Mouse (Mus musculus): ENCODE results near the gene Atrn.
"Not testable (repeated sequence)": the region's sequence is repeated elsewhere in the genome, so short reads cannot be mapped to it uniquely, and the experiment has no call there.

The Atrn gene

DNA sequence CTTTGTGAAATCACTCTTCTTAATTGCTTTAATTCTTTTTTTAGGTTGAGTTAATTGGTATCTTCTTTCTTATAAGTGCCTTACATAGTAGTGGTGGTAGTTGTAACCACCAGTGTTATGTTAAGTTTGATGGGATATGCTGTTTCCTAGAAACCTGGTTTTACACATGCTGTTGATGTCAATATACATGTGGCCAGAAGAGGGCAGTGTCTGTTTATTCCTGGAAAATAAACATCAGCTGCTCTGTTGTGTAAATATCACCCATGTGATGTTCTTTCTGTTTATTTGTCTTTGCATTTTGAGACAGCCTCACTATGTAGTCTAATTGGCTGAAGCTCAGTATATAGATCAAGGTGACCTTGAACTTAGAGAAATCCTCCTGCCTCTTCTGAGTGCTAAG, 55.6 kb downstream of the Atrn start:
- no peak for DNase-seq (ENCODE audit: low spot score in 2 of 2)

DNA sequence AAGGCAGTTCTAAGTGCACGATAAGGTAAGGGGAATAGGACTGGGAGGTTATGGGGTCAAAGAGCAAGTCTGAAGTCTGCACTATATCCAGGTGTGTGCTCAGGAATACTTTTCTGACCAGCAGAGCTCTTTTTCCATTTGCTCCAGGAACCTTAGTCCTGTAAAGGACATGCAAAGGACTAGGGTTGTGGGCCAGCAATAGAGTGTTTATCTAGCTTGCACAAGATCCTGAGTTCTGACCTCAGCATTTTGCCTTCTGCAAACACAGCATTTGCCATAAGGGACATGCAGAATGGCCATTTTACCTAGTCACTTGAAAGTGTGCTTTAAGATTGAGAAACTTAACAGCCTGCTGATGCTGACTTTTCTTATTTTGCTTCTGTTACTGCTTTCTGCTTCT, 58.7 kb downstream of the Atrn start:
- DNase-seq (ENCODE audit: low spot score in 2 of 2) = no peak

DNA sequence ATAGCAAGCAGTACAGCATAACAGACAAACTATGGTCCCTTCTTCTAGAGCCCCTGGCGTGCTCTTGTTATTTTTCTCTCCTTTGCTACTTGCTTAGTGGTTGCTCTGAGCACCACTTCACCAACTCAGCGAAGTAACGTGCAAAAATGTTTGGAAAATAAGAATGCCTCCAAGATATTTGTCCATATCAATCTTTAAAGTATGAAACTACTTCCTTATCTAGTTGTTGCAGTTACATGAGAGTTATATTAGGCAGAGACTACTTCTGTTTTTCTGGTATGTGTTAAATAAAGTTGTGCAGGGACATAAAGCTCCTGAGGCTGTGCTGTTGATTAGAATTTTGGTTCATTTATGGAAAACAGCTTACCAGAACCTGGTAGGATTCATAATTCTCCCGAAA, 64.7 kb downstream of the Atrn start:
- no peak for DNase-seq (ENCODE audit: low spot score in 2 of 2)

DNA sequence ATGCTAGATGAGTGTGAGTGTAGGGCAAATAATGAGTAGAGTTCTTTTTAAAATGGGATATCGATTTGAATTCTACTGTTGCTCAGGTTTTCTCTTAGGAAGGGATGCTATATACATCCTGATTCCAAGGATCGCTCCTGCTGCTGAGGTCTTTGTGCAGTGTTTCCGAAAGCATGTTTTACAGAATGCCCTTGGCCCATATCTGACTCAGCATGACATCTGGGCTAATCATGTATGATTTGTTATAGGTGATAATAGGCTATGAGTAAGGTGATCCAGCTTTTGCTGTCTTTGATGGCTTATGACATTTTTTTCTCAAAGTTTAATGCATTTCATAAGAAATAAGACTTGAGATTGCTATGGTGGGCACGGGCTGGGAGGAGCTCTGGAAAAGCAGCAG, 66.1 kb downstream of the Atrn start:
- DNase-seq (ENCODE audit: low spot score in 2 of 2) = no peak

DNA sequence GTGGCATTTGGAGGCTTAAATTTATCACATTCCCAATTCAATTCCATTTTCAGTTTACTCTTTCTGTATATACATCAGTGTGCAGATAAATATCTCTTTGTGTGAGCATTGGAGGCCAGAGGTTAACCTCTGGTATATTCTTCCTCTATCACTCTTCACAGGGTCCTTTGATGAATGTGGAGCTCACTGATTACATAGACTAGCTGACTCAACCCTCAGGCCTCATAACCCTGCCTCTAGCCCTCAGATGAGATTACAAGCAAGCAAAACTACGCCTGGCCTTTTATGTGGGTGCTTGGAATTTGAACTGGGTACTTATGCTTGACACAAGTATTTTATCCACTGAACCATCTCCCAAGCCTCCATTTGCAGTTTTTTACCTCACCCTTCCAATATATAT, 68.6 kb downstream of the Atrn start:
- no peak for DNase-seq (ENCODE audit: low spot score in 2 of 2)

DNA sequence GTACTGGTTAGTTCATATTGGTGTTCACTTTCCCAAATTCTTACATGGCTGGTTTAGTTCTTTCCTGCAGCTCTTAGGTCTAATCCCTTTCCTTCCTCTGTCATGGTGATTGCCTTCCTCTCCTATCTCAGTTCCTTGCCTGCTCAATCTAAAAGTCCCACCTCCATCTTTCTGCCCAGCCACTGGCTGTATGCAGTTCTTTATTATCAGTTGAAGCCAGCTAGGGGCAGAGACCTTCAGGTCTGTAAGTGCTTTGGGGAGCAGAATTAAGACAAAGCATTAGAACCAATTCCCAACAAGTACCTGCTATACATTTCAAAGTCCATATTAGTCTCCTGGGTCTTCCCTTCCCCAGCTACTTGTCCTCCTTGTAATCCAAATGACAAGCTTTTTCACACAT, 71.3 kb downstream of the Atrn start:
- no peak for DNase-seq (ENCODE audit: low spot score in 2 of 2)

DNA sequence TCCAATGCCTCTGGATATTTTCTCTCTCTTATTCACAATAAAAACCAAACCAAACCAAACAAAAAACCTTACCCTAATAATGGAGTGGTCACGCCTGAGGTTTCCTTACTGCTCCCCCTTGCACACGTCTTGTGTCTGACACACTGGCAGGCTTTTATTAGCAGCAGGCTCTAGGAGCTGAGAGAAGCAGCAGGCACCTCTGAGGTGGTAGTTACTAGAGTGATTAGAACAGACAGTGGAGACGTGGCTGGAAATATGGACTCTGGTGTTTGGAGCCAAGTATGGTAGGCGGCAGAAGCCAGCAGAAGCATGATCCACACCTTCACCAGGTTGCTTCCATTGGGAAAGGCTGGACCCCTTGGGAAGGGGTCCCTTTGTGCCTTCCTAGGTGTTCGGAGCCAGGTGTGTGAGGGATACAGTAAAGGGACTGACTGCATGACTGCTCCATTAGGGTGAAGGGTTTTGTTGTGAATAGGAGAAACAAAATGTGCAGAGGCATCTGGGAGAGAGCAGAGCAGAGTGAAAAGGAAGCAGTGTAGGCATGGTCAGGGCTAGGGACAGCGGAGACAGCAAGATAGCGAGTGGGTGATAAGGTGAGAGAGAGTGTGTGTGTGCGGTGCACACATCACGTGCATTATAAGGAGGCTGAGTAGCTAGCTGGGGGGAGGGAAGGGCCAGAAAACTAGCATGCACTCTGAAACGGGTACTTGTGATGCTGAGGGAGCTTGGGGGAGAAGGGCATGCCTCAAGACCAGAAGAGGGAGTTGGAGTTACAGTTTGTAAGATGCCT, 72.0 kb downstream of the Atrn start:
- no peak for DNase-seq (ENCODE audit: low spot score in 2 of 2)

DNA sequence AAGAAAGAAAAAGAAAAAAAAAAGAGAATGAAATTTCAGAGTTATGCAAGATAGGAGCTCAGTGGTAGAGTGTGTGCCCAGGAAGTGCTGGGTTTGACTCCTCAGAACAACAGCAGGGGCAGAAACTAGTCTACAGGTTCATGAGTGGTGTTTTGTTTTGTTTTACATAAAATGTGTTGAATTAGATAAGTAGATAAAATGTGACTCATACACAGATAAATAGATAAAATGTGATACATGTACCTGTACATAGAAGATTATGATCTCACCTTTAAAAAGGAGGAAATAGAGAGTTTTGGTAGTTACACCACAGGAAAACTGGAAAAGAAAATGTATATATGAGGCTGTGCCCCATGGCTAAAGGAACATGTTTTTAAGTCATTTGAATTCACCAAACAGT, 72.8 kb downstream of the Atrn start:
- DNase-seq (ENCODE audit: low spot score in 2 of 2) = no peak

DNA sequence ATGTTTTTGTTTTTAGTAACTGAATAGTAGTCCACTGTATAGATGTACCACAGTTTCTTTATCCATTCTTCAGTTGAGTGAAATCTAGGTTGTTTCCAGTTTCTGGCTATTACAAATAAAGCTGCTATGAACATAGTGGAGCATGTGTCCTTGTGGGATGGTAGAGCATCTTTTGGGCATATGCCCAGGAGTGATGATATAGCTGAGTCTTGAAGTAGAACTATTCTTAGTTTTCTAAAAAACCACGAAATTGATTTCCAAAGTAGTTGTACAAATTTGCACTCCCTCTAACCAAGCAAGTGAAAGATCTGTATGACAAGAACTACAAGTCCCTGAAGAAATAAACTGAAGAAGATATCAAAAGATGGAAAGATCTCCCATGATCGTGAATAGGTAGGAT, 86.5 kb downstream of the Atrn start:
- no peak for DNase-seq (ENCODE audit: low spot score in 2 of 2)

DNA sequence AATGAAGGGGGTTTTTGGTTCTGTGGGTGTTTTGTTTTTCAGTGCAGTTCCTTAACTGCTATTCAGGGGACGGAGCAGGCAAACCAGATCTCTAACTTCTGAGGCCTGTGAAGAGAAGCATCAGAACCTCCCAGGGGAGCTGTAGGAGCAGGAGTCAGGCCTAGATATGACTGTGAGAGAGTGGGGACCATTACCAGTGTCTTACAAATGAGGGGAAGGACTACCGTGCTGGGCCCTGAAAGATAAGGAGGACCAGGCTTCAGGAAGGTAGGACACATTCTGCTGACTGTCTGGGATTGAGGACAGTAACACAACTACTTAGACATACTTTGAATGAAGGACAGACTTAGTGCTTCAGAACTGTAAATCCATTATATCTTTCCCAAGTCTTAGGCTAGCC, 102.8 kb downstream of the Atrn start:
- DNase-seq (ENCODE audit: low spot score in 2 of 2) = no peak

DNA sequence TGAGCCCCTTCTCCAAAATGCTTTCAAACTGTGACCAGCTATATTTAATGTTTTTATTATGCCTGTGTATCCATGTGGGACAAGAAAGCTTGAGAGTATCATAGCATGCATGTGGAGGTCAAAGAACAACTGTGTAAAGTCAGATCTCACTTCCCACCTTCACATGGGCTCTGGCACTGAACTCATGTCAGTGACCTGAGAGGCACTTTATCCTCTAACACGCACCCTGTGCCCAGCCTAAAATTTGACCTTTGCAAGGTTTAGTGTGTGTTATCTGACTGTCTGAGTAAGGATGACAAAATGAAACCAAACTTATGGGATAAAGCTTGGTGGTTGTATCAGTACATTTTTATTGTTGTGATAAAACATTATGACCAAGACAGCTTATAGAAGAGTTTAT, 104.3 kb downstream of the Atrn start:
- no peak for DNase-seq (ENCODE audit: low spot score in 2 of 2)

DNA sequence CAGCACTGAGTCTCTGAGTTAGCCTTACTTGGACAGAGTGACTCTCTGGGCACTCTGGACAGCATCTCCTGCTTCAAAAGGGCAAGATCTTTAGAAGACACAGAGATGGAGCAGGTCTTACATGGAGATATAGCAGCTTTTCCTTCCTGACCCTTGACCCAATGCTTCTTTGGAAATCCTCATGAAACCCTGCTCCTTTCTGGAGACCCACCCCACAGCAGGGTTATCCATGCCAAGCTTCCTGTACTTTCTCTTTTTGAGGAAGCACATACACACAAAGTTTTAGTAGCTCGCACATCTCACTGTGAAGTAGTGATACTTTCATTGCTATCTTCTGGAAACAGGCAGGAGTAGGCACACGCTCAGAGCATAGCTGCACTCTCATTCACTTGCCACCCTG, 118.9 kb downstream of the Atrn start:
- DNase-seq (ENCODE audit: low spot score in 2 of 2) = no peak

DNA sequence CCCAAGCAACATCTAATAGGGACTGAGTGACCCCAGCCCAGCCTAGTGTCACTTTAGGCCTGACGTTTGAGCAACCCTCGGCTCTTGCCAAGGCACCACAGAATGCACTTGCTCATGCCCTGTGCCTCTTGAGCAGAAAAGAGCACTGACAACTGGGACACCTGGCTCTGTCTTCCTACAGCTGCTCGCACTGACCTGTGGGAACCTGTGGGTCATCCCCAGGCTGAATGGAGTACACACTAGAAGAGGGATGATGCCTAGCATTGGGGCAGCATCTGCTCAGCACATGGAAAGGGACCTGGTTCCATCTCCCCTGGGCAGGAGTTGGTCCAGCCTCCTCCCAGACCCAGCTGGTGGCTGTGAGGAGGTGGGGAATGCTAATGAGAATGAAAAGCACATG, 120.6 kb downstream of the Atrn start:
- DNase-seq (ENCODE audit: low spot score in 2 of 2) = no peak

DNA sequence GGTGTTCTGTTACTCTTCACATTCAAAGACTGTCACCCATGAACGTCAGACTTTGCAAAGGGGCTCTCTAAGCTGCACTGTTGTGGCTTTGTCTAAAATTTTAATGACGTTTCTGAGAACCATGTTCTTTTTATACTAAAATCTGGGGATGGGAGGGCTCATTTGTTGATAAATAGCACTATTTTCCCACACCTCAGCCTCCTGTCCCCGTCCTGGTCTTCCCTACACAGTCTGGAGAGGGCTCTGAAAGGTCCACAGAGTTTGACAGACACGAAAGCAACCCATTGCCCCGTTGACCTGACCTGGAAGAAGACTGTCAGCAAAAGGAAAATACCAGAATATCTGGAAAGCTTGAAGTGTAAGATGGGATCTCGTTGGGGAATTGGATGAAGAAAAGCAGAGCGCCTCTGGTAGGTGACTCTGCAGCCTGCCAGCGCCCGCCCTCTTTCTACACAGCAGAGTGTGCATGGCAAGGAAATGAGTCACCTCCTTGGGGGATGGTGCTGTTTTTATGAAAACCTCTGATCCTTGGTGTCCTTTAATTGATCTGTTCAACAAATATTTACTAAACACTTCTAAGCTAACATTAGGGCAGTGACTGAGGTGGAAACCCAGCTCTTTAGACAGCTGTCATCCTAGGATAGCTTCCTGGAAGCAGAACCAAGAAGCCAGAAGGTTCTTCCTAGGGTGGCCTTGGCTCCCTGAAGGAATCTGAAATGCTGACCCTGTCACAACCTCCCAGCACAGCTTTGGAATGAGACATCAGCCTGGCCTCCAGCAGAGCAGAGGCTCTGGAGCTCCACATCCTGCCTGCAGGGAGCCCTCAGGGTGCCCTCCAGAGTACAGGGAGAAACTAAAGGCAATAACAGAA, 123.0 kb downstream of the Atrn start:
- peak in 1 of 2 experiments; percentile 42 for DNase-seq (ENCODE audit: low spot score in 2 of 2)

DNA sequence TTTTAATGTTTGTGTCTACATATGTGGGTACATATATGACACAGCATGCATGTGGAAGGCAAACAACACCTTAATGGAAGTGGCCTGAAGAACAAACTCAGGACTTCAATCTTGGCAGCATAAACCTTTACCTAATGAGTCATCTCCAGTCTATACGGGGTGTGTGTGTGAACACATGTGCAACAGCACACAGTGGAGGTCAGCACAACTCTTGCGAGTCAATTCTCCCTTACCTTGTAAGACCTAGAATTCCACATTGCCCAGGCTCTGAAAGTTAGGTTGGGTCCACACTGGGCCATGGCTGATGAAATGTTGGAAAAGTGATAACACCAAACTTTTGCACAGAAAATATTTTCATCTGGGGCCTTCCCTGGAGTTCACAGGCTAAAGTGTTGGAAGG, 124.3 kb downstream of the Atrn start:
- DNase-seq (ENCODE audit: low spot score in 2 of 2) = no peak

DNA sequence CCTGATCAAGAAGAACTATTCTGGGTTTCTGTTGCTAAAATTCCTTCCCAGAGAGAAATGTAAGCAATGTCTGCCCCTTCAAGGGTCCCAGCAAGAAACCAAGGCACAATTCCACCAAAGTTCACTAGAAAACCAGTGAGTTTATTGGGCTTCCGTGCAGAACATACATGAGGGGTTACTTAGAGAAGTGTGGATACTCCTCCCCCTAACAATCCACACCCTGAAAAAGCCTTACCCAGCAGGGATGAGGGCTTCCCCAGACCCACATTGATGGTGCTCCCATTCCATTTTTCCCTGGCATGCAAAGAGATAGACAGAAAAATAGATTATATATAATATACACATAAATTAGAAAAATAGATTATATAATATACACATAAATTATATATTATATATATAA, 124.7 kb downstream of the Atrn start:
- no peak for DNase-seq (ENCODE audit: low spot score in 2 of 2)

DNA sequence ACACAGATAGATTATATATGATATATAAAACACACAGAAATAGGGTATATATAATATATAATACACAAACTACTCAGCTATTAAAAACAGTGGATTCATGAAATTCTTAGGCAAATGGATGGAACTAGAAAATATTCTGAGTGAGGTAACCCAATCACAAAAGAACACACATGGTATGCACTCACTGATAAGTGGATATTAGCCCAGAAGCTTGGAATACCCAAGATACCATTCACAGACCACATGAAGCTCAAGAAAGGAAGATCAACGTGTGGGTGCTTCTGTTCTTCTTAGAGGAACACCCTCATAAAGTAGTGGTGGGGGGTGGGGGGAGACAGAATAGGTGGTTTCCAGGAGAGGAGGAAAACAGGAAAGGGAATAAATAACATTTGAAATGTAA, 125.1 kb downstream of the Atrn start:
- DNase-seq (ENCODE audit: low spot score in 2 of 2) = not testable (repeated sequence)

DNA sequence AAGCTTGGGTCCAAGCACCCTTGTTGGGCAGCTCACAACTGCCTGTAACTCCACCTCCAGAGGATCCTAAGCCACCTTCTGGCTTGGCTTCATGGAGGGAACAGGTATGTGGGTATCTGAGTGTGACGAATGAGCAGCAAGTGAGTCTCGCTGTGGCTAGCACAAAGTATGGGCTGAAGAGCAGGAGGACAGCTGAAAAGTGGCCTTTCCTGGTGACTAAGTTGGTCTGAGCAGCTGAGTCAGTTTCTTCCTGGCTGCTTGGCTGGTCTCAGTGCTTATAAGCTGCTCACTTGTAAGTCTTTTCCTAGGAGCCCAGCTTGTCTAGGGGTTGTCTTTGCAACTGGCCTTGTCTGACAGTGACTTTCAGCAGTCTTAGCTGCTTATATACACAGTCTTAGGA, 130.0 kb downstream of the Atrn start:
- no peak for DNase-seq (ENCODE audit: low spot score in 2 of 2)

DNA sequence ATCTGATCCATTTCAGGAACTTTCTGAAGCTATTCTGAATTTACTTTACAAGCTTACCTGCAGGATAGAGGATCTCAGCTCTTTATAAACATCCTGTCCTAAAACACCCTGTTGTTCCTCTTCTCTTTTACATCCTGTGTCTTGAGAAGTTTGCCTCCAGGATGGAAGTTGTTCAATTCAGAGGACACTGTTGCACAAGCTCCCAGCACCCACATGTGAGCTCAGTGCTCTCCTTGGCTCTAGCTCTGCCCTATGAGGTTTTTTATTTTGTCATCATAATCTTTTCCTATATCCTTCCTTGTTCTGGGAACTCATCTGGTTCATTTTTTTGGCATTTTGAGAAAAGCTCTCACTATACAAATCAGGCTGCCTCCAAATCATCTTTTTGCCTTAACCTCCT, 130.5 kb downstream of the Atrn start:
- no peak for DNase-seq (ENCODE audit: low spot score in 2 of 2)

DNA sequence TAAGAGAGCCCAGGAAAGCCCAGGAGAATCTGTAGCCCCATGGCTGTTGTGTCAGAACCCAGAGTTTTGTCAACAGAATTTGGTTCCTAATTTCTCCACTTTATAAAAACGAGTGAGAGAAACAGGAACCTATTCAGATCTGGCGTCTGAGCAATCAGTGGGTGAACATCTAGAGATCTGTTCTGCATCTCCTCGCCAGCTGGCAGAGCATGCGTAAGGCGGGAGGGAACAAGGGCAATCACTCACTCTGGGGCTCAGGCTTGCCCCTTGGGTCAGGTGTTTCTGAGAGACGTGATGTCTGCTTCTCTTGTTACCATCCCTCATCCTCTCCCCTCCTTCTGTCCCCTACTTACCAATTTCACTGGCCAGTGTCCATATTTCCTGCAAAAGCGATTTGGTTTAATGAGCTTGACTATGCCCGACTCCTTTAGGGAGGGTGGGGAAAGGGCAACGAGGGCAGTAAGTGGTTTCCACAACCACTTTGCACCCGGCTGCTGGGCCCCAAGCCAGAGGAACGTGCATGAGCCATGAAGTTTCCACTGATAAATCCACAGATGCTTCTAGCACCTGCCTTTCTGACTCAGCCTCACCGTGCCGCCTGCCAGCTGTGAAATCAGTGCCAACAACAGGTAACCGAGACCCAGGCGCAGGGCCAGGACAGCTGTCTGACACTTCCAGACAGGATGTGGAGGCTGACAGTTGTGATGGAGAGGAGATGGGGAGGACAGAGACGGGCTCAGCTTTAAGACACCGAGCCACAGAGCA, 131.1 kb downstream of the Atrn start:
- DNase-seq (ENCODE audit: low spot score in 2 of 2) = no peak

DNA sequence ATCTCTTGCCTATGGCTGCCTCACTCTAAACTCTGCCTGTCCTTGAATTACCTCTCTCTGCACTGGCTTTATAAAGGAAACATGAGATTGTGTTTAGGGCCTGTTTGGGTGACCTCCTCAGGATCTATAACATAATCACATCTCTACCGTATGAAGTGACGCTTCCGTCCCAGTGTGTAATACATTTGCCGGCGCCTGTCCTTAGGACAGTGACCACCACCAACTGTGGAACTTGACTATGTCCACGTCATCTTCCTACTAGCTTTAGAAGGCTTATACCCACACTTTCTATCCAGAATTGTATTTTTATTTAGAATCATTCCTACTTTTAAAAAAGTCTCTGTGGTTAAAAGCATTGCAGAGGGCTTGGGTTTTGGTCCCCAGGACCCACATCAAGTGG, 131.9 kb downstream of the Atrn start:
- no peak for DNase-seq (ENCODE audit: low spot score in 2 of 2)

DNA sequence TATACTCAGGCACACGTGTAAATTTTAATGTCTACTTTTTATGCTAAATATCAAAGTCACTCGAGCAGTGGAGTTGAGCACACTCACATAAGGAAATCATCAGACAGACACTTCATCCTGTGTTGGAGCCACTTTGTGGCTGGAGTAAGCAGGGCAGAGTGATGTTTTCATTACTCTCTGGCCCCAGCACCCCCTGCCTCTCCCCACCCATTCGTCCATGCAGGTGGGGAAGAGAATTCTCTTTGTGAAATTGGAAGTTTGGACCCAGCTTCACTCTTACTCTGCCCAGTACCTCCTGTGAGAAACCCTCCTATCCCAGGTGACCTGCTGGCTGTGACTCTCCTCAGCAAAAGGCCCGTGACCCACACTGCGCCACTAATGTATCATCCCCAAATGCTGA, 132.4 kb downstream of the Atrn start:
- no peak for DNase-seq (ENCODE audit: low spot score in 2 of 2)
